Mouse (Mus musculus) kidney, postnatal 0 days (tissue): Measurements from ENCODE around the gene Pfkm. TPM values are rescaled to one million over a fixed set of nuclear protein-coding genes. Genes with fewer than 3 reads are reported as not detected.
A peak's percentile ranks its signal among the peaks of the same experiment; 100 is the strongest.

Experiments used
- ATAC-seq: fragments of 200-750 bp; cut with Nextera tagmentation; replicated peaks from 2 replicates; pipeline ENCODE4 v1.8.0; 2017; ENCODE audit warnings: low read depth, moderate number of reproducible peaks, moderate TSS enrichment, moderate library complexity; ENCODE audit not compliant: low FRiP score
- DNase-seq: peaks from one replicate; pipeline ENCODE4 v3.0.0-alpha.2; 2016; ENCODE audit warnings: low spot score
- H3K27ac ChIP-seq: fragments of 300-500 bp; sonication (generic); 2 replicates; pipeline ENCODE4 v1.5.1; 2014; ENCODE audit warnings: mild to moderate bottlenecking
- H3K27me3 ChIP-seq: fragments of 300-500 bp; sonication (generic); 2 replicates; pipeline ENCODE4 v1.6.1; 2014; ENCODE audit warnings: low read length, mixed read lengths; ENCODE audit not compliant: insufficient read depth
- H3K36me3 ChIP-seq: fragments of 300-500 bp; sonication (generic); 2 replicates; pipeline ENCODE4 v1.6.1; 2014; ENCODE audit warnings: low read length, mixed read lengths; ENCODE audit not compliant: insufficient read depth
- H3K4me1 ChIP-seq: fragments of 300-500 bp; sonication (generic); replicated peaks from 2 replicates; pipeline ENCODE4 v1.6.1; 2014; ENCODE audit warnings: antibody characterized with exemption, low read length, mixed read lengths; ENCODE audit not compliant: insufficient read depth
- H3K4me2 ChIP-seq: fragments of 300-500 bp; sonication (generic); 2 replicates; pipeline ENCODE4 v1.6.1; 2014; ENCODE audit warnings: mild to moderate bottlenecking, low read length, moderate library complexity, mixed read lengths
- H3K4me3 ChIP-seq: fragments of 300-500 bp; sonication (generic); replicated peaks from 2 replicates; pipeline ENCODE4 v1.5.1; 2014; ENCODE audit warnings: low read depth, low read length
- H3K9ac ChIP-seq: fragments of 300-500 bp; sonication (generic); 2 replicates; pipeline ENCODE4 v1.6.1; 2014; ENCODE audit warnings: low read depth, low read length
- H3K9me3 ChIP-seq: fragments of 300-500 bp; sonication (generic); replicated peaks from 2 replicates; pipeline ENCODE4 v1.6.1; 2016; ENCODE audit warnings: low read length, inconsistent platforms, mixed read lengths
- CTCF ChIP-seq: IDR thresholded peaks from 2 replicates; pipeline ENCODE4 v1.5.1; 2016; ENCODE audit warnings: antibody characterized with exemption, low read depth, mild to moderate bottlenecking, moderate library complexity
- WGBS: fragments of 180-500 bp; shearing (Covaris S2); extraction: QIAGEN DNeasy Blood & Tissue Kit; methylation state at CpG from one replicate; pipeline ENCODE4 v1.1.7; 2014; 5-methylcytosine and 5-hydroxymethylcytosine counted together
- polyA plus RNA-seq: library from polyadenylated mRNA; unstranded; fragments of >200 nt; fragmentation: Nextera tagmentation; extraction: Ambion mirVana; gene quantifications from 2 replicates; pipeline ENCODE4 v1.2.1, GENCODE M21; 2015

The Pfkm gene
- polyA plus RNA-seq, 1 experiment from 2014 or later, result 34.2 TPM

DNA sequence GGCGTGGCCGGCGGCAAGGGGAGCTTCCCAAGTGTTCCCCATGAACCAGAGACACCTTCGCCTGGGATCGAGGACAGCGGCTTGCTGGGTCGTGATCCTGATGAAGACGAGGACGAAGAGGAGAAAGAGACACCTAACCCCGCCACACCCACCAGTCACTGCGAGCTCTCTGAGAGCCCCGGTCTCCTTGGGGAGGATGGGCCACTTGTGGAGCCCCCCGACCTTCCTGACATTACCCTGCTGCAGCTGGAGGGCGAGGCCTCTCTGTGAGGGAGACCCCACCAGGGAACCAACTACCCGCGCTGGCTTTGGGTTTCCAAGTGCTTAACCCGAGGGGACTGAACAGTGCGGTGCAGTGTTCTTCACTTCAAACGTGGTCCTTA, 76.2 kb downstream of the Pfkm start:
- TF ChIP-seq CTCF, result no peak
- H3K9ac ChIP-seq, result no peak overlapping the region
- H3K27ac ChIP-seq, result no peak overlapping the region
- H3K9me3 ChIP-seq, result no peaks in the 10 kb centered on the region
- peaks cover 29% of the 10 kb centered on the region for H3K27me3 ChIP-seq
- no peaks in the 10 kb centered on the region for H3K36me3 ChIP-seq
- WGBS, result 8% methylated on average over 19 of the region's 19 CpGs
- H3K4me2 ChIP-seq, result no peak overlapping the region
- DNase-seq, result no peak
- H3K4me3 ChIP-seq, result peak overlapping the region; percentile 33; the same call in 1 of the 2 replicates
- 0 out of 2 replicates have a peak, but pooled peaks have one; percentile 5 for ATAC-seq
- 0 out of 2 replicates have a peak, but pooled peaks cover 6% of the 10 kb centered on the region for H3K4me1 ChIP-seq

DNA sequence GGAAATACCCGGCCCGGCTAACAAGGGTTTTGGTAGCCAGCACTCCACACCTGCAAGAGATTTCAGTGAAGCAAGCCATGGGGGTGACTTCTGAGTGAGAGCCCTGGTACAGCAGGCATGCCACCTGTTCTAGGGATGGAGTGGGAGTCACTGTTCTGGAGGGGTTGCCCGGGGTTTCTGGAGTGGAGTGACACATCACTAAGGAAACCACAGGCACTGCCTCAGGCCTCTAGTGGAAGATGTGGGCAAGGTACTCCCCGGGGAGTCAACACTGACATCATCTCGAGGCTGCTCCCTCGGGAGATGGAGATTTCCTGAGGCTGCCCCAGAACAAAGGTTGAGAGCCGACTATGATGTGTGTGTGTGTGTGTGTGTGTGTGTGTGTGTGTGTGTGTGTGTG, 78.0 kb downstream of the Pfkm start:
- ATAC-seq, result no peak
- no peak overlapping the region for H3K27ac ChIP-seq
- no peak overlapping the region for H3K4me3 ChIP-seq
- no peak for TF ChIP-seq CTCF
- H3K4me1 ChIP-seq, result 0 out of 2 replicates have a peak, but pooled peaks cover 6% of the 10 kb centered on the region
- no peak overlapping the region for H3K4me2 ChIP-seq
- H3K9ac ChIP-seq, result no peak overlapping the region
- WGBS, result 28% methylated on average over 7 of the region's 7 CpGs
- peaks cover 29% of the 10 kb centered on the region for H3K27me3 ChIP-seq
- DNase-seq, result peak; percentile 30
- H3K9me3 ChIP-seq, result no peaks in the 10 kb centered on the region
- no peaks in the 10 kb centered on the region for H3K36me3 ChIP-seq

- TF ChIP-seq CTCF, result no peak
- Histone ChIP-seq H3K27ac (no peak overlapping the region), H3K4me1 (0 out of 2 replicates have a peak, but pooled peaks cover 6% of the 10 kb centered on the region), H3K9ac (no peak overlapping the region), H3K27me3 (peaks cover 29% of the 10 kb centered on the region), H3K36me3 (no peaks in the 10 kb centered on the region), H3K4me3 (no peak overlapping the region), H3K9me3 (no peaks in the 10 kb centered on the region), H3K4me2 (no peak overlapping the region)
- ATAC-seq, result no peak
- WGBS, result 69% methylated on average over 9 of the region's 9 CpGs
- DNase-seq, result no peak
These were observed 78.5 kb downstream of the Pfkm start for GRCm38 (mm10) chr15:98170917-98171316.

DNA sequence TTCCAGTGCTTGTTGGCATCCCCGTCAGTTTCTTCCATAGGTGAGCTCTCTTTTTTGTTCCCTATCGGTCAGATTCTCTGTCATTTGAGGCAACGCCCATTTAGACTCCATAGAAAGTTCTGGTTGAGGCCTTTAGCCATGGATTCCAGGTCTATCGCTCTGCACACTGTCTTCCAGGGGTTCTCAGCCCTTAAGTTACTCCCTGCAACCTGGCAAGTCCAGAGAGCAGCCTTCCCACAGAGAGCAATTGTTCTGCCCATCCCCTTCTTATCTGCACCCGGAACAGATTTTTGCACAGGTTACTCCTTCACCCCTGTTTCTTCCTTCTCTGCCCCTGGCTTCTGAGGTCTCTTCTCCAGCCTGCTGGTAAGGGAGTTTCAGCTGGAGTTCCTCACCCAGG, 79.7 kb downstream of the Pfkm start:
- WGBS, result 69% methylated on average over 5 of the region's 5 CpGs
- H3K27me3 ChIP-seq, result peaks cover 21% of the 10 kb centered on the region

GRCm38 (mm10) chr15:98173821-98174220, 81.4 kb downstream of the Pfkm start:
- ATAC-seq (no peak), DNase-seq (peak; percentile 87)
- Histone ChIP-seq H3K27ac (no peak overlapping the region), H3K4me1 (no peaks in the 10 kb centered on the region), H3K27me3 (peaks cover 4% of the 10 kb centered on the region; the same call in 1 of the 2 replicates), H3K4me2 (no peak overlapping the region), H3K4me3 (no peak overlapping the region), H3K9me3 (no peaks in the 10 kb centered on the region), H3K9ac (no peak overlapping the region), H3K36me3 (no peaks in the 10 kb centered on the region)
- peak; percentile 75 for TF ChIP-seq CTCF
- 29% methylated on average over 8 of the region's 8 CpGs for WGBS

More for the DNA sequence above, 79.7 kb downstream of the Pfkm start:
- ATAC-seq (no peak), DNase-seq (no peak)
- no peak overlapping the region for H3K9ac ChIP-seq
- H3K4me1 ChIP-seq, result 0 out of 2 replicates have a peak, but pooled peaks cover 6% of the 10 kb centered on the region
- no peak overlapping the region for H3K4me2 ChIP-seq
- TF ChIP-seq CTCF, result no peak
- H3K27ac ChIP-seq, result no peak overlapping the region
- no peak overlapping the region for H3K4me3 ChIP-seq
- no peaks in the 10 kb centered on the region for H3K36me3 ChIP-seq
- H3K9me3 ChIP-seq, result no peaks in the 10 kb centered on the region

DNA sequence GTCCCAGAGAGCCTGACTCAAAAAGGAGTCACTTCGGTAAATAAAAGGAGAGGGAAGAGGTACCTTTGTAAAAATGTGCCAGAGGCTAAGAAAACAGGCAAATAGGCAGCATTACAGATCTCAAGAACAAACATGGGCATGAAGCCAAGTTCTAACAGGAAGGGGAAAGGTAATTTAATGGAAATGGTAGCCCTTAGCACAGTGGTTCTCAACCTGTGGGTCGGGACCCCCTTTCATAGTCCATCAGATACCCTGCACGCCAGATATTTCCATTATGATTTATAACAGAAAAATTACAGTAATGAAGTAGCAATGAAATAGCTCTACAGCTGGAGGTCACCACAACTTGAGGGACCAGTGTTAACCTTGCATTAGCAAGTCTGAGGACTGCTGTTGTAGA, 84.9 kb downstream of the Pfkm start:
- no peak overlapping the region for H3K4me3 ChIP-seq
- 55% methylated on average over 3 of the region's 3 CpGs for WGBS

More for the DNA sequence above, 84.9 kb downstream of the Pfkm start:
- H3K27ac ChIP-seq, result no peak overlapping the region
- no peak overlapping the region for H3K4me2 ChIP-seq
- no peaks in the 10 kb centered on the region for H3K9me3 ChIP-seq
- ATAC-seq, result no peak
- no peak for DNase-seq
- no peak overlapping the region for H3K9ac ChIP-seq
- H3K36me3 ChIP-seq, result no peaks in the 10 kb centered on the region
- H3K27me3 ChIP-seq, result no peaks in the 10 kb centered on the region
- no peak for TF ChIP-seq CTCF
- H3K4me1 ChIP-seq, result peaks cover 3% of the 10 kb centered on the region; the same call in 1 of the 2 replicates
